Mouse (Mus musculus) kidney, embryonic 15.5 days (tissue): ENCODE data around the gene Dido1. TPM values are rescaled to one million over a fixed set of nuclear protein-coding genes. Genes with fewer than 3 reads are reported as not detected.

ENCODE experiments used
- ATAC-seq: fragments of 200-750 bp; cut with Nextera tagmentation; replicated peaks from 2 replicates; pipeline ENCODE4 v1.8.0; 2017; ENCODE audit warnings: moderate TSS enrichment; ENCODE audit not compliant: low FRiP score
- H3K27ac ChIP-seq: fragments of 300-500 bp; sonication (generic); 2 replicates; pipeline ENCODE4 v1.5.1; 2015; ENCODE audit warnings: mild to moderate bottlenecking, inconsistent platforms
- H3K27me3 ChIP-seq: fragments of 300-500 bp; sonication (generic); 2 replicates; pipeline ENCODE4 v1.6.1; 2015; ENCODE audit warnings: inconsistent platforms
- H3K36me3 ChIP-seq: fragments of 300-500 bp; sonication (generic); 2 replicates; pipeline ENCODE4 v1.6.1; 2015; ENCODE audit warnings: inconsistent platforms
- H3K4me1 ChIP-seq: fragments of 300-500 bp; sonication (generic); 2 replicates; pipeline ENCODE4 v1.6.1; 2015; ENCODE audit warnings: inconsistent platforms
- H3K4me2 ChIP-seq: fragments of 300-500 bp; sonication (generic); 2 replicates; pipeline ENCODE4 v1.6.1; 2015; ENCODE audit warnings: moderate library complexity, mild to moderate bottlenecking, inconsistent platforms
- H3K4me3 ChIP-seq: fragments of 300-500 bp; sonication (generic); replicated peaks from 2 replicates; pipeline ENCODE4 v1.5.1; 2015; ENCODE audit warnings: mild to moderate bottlenecking, inconsistent platforms
- H3K9ac ChIP-seq: fragments of 300-500 bp; sonication (generic); 2 replicates; pipeline ENCODE4 v1.6.1; 2015; ENCODE audit warnings: mild to moderate bottlenecking, inconsistent platforms
- H3K9me3 ChIP-seq: fragments of 300-500 bp; sonication (generic); replicated peaks from 2 replicates; pipeline ENCODE4 v1.6.1; 2016; ENCODE audit warnings: inconsistent platforms
- WGBS: fragments of 180-500 bp; shearing (Covaris S2); methylation state at CpG from one replicate; pipeline ENCODE4 v1.1.7; 2015; ENCODE audit warnings: mixed read lengths; 5-methylcytosine and 5-hydroxymethylcytosine counted together
- polyA plus RNA-seq: library from polyadenylated mRNA; unstranded; fragments of >200 nt; fragmentation: Nextera tagmentation; extraction: Ambion mirVana; gene quantifications from 2 replicates; pipeline ENCODE4 v1.2.1, GENCODE M21; 2015

Gene Dido1
- polyA plus RNA-seq, 1 experiment from 2014 or later: 28.4 TPM

- ATAC-seq: no peak
- peaks cover 35% of the 10 kb centered on the region for H3K36me3 ChIP-seq
- H3K9me3 ChIP-seq: no peaks in the 10 kb centered on the region
- H3K9ac ChIP-seq: no peak overlapping the region
- H3K27me3 ChIP-seq: no peaks in the 10 kb centered on the region
- no peak overlapping the region for H3K4me3 ChIP-seq
- H3K27ac ChIP-seq: no peak overlapping the region
- 88% methylated on average over 5 of the region's 5 CpGs for WGBS
- peaks cover 13% of the 10 kb centered on the region for H3K4me1 ChIP-seq
- H3K4me2 ChIP-seq: no peak overlapping the region
Measured at GRCm38 (mm10) chr2:180660521-180660920, 49.3 kb downstream of the Dido1 start.

- no peak overlapping the region for H3K27ac ChIP-seq
- peak overlapping the region; percentile 29 for H3K9ac ChIP-seq
- no peaks in the 10 kb centered on the region for H3K9me3 ChIP-seq
- H3K27me3 ChIP-seq: no peaks in the 10 kb centered on the region
- H3K36me3 ChIP-seq: peaks cover 26% of the 10 kb centered on the region
- ATAC-seq: peak; percentile 69
- peaks cover 13% of the 10 kb centered on the region for H3K4me1 ChIP-seq
- H3K4me3 ChIP-seq: peak overlapping the region; percentile 15
- 30% methylated on average over 42 of the region's 42 CpGs for WGBS
- H3K4me2 ChIP-seq: peak overlapping the region; percentile 52
Measured at GRCm38 (mm10) chr2:180659353-180660150, 50.2 kb downstream of the Dido1 start.

- no peak for ATAC-seq
- peaks cover 22% of the 10 kb centered on the region for H3K36me3 ChIP-seq
- WGBS: 92% methylated on average over 5 of the region's 5 CpGs
Measured at GRCm38 (mm10) chr2:180658381-180658780, 51.4 kb downstream of the Dido1 start.

GRCm38 (mm10) chr2:180657394-180658013 lies 52.3 kb downstream of the Dido1 start:
- H3K27ac ChIP-seq: no peak overlapping the region
- ATAC-seq: no peak
- H3K9ac ChIP-seq: no peak overlapping the region
- H3K27me3 ChIP-seq: no peaks in the 10 kb centered on the region
- no peak overlapping the region for H3K4me2 ChIP-seq
- H3K4me3 ChIP-seq: no peak overlapping the region
- peaks cover 13% of the 10 kb centered on the region for H3K4me1 ChIP-seq
- H3K36me3 ChIP-seq: peaks cover 21% of the 10 kb centered on the region
- 79% methylated on average over 4 of the region's 4 CpGs for WGBS
- H3K9me3 ChIP-seq: no peaks in the 10 kb centered on the region

More at GRCm38 (mm10) chr2:180658381-180658780, 51.4 kb downstream of the Dido1 start:
- Histone ChIP-seq H3K9ac (no peak overlapping the region), H3K27me3 (no peaks in the 10 kb centered on the region), H3K27ac (no peak overlapping the region), H3K4me3 (no peak overlapping the region), H3K4me1 (peaks cover 13% of the 10 kb centered on the region), H3K4me2 (no peak overlapping the region), H3K9me3 (no peaks in the 10 kb centered on the region)

- WGBS: 39% methylated on average over 6 of the region's 6 CpGs
- Histone ChIP-seq H3K27ac (no peak overlapping the region), H3K9ac (no peak overlapping the region), H3K4me2 (no peak overlapping the region), H3K4me3 (no peak overlapping the region), H3K36me3 (no peaks in the 10 kb centered on the region), H3K9me3 (no peaks in the 10 kb centered on the region), H3K4me1 (peaks cover 11% of the 10 kb centered on the region), H3K27me3 (peaks cover 3% of the 10 kb centered on the region; the same call in 1 of the 2 replicates)
- ATAC-seq: 0 out of 2 replicates have a peak, but pooled peaks have one; percentile 46
Measured at GRCm38 (mm10) chr2:180655150-180655549, 54.6 kb downstream of the Dido1 start.

- H3K36me3 ChIP-seq: no peaks in the 10 kb centered on the region
- H3K27me3 ChIP-seq: peaks cover 4% of the 10 kb centered on the region; the same call in 1 of the 2 replicates
- H3K9ac ChIP-seq: no peak overlapping the region
- H3K4me2 ChIP-seq: no peak overlapping the region
- H3K9me3 ChIP-seq: no peaks in the 10 kb centered on the region
- H3K4me1 ChIP-seq: peaks cover 6% of the 10 kb centered on the region
- 79% methylated on average over 7 of the region's 7 CpGs for WGBS
- no peak for ATAC-seq
- H3K27ac ChIP-seq: no peak overlapping the region
- H3K4me3 ChIP-seq: no peak overlapping the region
Measured at GRCm38 (mm10) chr2:180654666-180655065, 55.1 kb downstream of the Dido1 start.

GRCm38 (mm10) chr2:180646841-180647240 lies 63.0 kb downstream of the Dido1 start:
- H3K27me3 ChIP-seq: peaks cover 41% of the 10 kb centered on the region
- no peak overlapping the region for H3K4me3 ChIP-seq
- no peak overlapping the region for H3K27ac ChIP-seq
- H3K9me3 ChIP-seq: peaks cover 11% of the 10 kb centered on the region
- ATAC-seq: no peak
- no peak overlapping the region for H3K4me2 ChIP-seq
- no peak overlapping the region for H3K9ac ChIP-seq
- no peaks in the 10 kb centered on the region for H3K36me3 ChIP-seq
- peaks cover 4% of the 10 kb centered on the region for H3K4me1 ChIP-seq

GRCm38 (mm10) chr2:180643626-180644025 lies 66.2 kb downstream of the Dido1 start:
- Histone ChIP-seq H3K4me3 (no peak overlapping the region), H3K36me3 (no peaks in the 10 kb centered on the region), H3K27me3 (peaks cover 65% of the 10 kb centered on the region), H3K27ac (no peak overlapping the region), H3K9me3 (peaks cover 11% of the 10 kb centered on the region), H3K4me1 (peaks cover 7% of the 10 kb centered on the region), H3K4me2 (no peak overlapping the region), H3K9ac (no peak overlapping the region)
- ATAC-seq: no peak

GRCm38 (mm10) chr2:180642555-180643260 lies 67.1 kb downstream of the Dido1 start, which contains the start of gene Tcfl5:
Gene Tcfl5 (minus strand): TSS chr2:180642708.
- H3K9me3 ChIP-seq: peaks cover 11% of the 10 kb centered on the region
- 4% methylated on average over 20 of the region's 56 CpGs for WGBS
- ATAC-seq: peak; percentile 6; the same call in 1 of the 2 replicates
- H3K9ac ChIP-seq: no peak within 1 kb of the TSS
- peak within 1 kb of the TSS; percentile 42 for H3K4me3 ChIP-seq
- H3K27ac ChIP-seq: no peak within 1 kb of the TSS
- H3K4me2 ChIP-seq: peak within 1 kb of the TSS; percentile 56
- H3K27me3 ChIP-seq: peaks cover 72% of the 10 kb centered on the region
- H3K36me3 ChIP-seq: no peaks in the 10 kb centered on the region
- H3K4me1 ChIP-seq: peaks cover 7% of the 10 kb centered on the region

- Histone ChIP-seq H3K9ac (no peak overlapping the region), H3K4me1 (peaks cover 7% of the 10 kb centered on the region), H3K4me2 (peak overlapping the region; percentile 56), H3K27me3 (peaks cover 70% of the 10 kb centered on the region), H3K9me3 (peaks cover 11% of the 10 kb centered on the region), H3K4me3 (peak overlapping the region; percentile 42), H3K36me3 (no peaks in the 10 kb centered on the region), H3K27ac (no peak overlapping the region)
- ATAC-seq: peak; percentile 58; the same call in 1 of the 2 replicates
- WGBS: 4% methylated on average over 98 of the region's 112 CpGs
Measured at GRCm38 (mm10) chr2:180641576-180642554, 67.9 kb downstream of the Dido1 start.

- Histone ChIP-seq H3K4me2 (no peak overlapping the region), H3K36me3 (no peaks in the 10 kb centered on the region), H3K27me3 (no peaks in the 10 kb centered on the region), H3K9ac (no peak overlapping the region), H3K4me1 (no peaks in the 10 kb centered on the region), H3K27ac (no peak overlapping the region), H3K4me3 (no peak overlapping the region), H3K9me3 (no peaks in the 10 kb centered on the region)
- no peak for ATAC-seq
- WGBS: 73% methylated on average over 2 of the region's 2 CpGs
Measured at GRCm38 (mm10) chr2:180611882-180612281, 97.9 kb downstream of the Dido1 start.
